Mouse (Mus musculus) liver, adult 10 weeks (tissue): ENCODE data around the gene Hoxd8. TPM values are rescaled to one million over a fixed set of nuclear protein-coding genes. Genes with fewer than 3 reads are reported as not detected.

ENCODE experiments used
- polyA plus RNA-seq: library from polyadenylated mRNA; stranded (reverse); fragments of 350-450 nt; fragmentation: Illumina TruSeq; extraction: RNeasy Lipid Tissue Mini Kit (QIAGEN cat#74804); gene quantifications from one replicate; pipeline ENCODE4 v1.2.3, GENCODE M21; 2014; ENCODE audit warnings: low read depth, low replicate concordance

Gene Hoxd8
- polyA plus RNA-seq = not detected

DNA sequence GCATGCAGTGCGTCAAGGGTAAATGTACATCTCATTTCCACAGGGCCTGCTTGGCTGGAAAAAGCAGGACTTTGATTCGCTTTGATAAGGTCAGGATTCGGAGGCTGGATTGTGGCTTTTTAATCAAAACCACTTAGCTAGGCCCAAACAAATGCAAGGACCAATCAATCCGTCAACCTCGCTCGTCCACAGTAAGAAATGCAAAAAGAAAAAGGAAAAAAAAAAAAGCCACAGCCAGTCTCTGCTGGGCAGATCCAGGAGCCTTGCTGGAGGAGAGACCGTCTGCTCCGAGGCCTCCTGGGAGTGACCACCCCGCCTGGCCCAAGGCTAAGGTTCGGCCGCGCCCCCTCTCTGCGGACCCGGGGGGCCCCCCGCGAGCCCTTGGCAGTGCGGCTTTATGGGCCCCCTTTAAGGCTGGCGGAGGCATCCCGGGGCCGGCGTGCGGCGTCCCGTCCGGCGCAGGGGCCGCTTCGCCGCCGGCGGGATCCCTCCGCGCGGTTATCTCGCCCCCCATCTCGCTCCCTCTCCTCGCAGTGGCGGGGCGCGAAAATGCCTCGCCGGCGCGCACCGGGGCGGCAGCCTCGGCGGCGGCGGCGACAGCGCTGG lies at the start of gene Hoxd8:
TSS of gene Hoxd8 (plus strand) at position 223 of the 606 bp plus-strand sequence.

DNA sequence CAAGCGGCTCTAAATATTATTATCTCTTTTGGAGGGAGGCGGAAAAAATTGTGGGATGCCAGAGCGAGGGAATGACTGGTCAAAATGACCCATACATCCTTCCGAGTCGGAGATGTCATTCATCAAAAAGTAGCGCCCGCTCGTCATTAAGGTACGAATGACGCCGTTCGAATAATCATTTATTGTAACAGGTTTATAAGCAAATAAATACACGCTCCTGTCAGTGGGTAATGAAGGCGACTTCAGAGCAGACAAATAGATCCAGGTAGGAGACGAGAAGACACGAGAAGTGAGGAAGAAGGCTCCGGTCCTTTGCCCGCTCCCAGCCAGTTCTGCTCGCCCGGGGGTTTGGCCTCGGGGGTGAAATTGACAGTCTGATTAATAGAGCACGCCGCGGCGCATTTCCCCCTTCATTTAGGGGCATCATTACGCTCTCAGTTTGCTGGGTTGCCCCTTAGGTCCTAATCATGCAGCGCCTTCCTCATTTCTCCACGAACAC lies 44.9 kb upstream of the Hoxd8 start, which contains the start of gene Evx2:
TSS of gene Evx2 (minus strand) at position 51 of the 499 bp plus-strand sequence.

DNA sequence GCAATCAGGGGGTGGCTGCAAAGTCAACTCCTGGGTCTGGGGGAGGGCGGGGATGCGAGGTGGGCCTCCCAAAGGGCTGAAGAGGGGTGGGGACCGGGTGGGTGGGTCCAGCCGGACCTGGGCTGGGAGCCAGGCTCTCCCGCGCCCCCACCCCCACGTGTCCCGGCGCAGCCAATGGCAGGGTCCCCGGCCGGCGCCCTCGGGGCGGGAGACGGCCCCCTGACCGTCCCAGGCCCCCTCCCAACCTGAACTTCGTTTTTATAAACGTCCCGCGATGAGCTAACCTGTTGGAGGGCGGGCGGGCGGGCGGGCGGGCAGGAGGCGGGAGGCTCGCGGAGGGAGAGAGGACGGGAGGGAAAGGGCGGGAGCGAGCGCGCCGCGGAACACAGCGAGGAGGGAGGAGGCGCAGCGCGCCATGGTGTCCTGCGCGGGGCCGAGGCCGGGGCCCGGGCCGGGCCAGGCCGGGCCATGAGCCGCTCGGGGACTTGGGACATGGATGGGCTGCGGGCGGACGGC lies 36.5 kb upstream of the Hoxd8 start, which contains the start of gene Hoxd13:
TSS of gene Hoxd13 (plus strand) at position 469 of the 516 bp plus-strand sequence.

DNA sequence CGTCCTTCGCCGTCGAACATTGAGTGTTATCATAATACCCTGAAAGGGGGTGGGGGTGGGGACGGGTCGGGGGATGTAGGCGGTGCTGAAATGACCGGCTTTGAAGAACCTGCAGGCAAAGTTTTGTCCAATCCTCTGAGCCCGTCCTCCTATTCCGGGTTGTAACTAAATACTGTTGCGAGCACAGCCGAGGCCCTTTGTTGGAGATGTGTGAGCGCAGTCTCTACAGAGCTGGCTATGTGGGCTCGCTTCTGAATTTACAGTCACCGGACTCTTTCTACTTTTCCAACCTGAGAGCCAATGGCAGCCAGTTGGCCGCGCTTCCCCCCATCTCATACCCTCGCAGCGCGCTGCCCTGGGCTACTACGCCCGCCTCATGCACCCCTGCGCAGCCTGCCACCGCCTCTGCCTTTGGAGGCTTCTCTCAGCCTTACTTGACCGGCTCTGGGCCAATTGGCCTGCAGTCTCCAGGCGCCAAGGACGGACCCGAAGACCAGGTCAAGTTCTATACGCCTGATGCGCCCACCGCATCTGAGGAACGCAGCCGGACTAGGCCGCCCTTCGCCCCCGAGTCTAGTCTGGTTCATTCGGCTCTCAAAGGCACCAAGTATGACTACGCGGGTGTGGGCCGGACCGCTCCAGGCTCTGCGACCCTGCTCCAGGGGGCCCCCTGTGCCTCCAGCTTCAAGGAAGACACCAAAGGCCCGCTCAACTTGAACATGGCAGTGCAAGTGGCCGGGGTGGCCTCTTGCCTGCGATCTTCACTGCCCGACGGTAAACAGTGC lies 29.3 kb upstream of the Hoxd8 start, which contains the start of gene Hoxd12:
TSS of gene Hoxd12 (plus strand) at position 133 of the 785 bp plus-strand sequence.

DNA sequence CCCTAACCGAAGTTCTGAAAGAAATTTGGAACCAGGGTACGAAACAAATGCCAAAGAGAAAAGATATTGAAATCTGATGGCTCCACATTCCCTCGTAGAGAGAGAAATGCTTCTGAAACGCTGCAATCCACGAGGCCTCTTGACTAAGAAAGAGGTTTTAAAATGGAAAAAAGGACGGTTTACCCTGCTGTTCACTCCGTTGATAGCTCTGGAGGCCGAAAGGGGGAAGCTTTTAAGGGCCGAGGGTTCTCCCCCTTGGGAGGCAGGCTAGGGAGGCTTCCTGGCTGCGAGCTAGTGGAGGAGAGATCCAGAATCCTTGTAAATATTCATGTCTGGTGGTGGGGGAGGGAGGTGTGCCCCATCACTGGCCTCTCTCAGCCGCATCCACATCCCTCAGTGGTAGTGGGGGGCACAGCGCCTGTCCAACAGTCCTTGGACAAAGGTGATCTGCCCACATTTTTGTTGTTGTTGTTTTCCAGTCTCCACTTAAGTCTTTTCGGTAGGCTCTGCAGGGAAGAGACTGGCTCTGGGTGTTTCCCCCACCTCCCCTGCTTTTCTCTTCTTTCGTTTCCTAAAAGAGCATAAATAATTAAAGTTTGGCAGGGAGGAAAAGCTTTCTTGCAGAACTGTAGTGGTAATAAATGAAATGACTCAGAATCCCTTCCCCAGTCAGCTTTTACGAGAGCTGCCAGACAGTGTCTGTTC lies 25.4 kb upstream of the Hoxd8 start, which contains the start of gene Hoxd11:
TSS of gene Hoxd11 (plus strand) at position 667 of the 705 bp plus-strand sequence.

DNA sequence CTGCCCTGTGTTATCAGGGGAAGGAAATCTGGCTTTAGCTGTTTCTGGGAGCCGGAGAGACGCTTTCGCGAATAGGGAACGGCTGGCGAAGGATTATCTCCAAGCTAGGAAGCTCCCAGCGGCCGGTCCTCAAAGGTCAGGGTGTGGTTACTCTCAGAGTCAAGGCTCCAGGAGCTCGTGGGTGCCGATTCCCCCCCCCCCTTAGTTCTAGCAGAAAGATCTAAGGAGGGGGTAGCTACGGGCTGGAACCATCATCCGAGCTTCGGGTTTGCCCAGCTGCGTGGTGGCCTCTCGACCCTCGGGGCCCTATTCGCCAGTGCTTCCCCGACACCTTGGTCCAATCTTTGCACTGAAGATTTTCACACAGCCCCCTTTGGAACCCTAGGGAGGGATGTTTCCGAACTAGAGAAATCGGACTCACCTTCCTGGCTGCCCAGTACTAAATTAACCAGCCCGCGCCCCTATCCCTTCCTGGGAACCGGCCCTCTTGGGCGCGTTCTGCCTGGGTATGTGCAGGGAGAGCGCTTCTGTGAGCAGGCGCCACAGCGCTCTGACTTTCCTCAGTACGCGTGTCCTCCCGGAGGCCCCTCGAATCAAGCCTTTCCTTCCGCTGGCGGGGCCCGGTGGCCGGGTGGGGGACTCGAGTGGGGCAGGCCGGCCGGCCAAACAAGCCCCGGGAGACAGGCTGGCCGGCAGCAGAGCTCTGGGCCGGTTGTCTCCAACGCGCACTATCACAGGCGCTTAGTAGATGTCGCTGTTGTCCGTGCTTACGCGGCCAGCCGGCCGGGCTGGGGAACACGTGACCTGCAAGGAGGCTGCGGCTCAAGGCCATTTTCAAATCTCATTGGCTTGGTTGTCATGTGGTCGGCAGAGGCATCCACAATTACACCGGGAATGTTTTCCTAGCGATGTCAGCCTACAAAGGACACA lies 13.1 kb upstream of the Hoxd8 start, which contains the start of gene Hoxd10:
TSS of gene Hoxd10 (plus strand) at position 903 of the 930 bp plus-strand sequence.

DNA sequence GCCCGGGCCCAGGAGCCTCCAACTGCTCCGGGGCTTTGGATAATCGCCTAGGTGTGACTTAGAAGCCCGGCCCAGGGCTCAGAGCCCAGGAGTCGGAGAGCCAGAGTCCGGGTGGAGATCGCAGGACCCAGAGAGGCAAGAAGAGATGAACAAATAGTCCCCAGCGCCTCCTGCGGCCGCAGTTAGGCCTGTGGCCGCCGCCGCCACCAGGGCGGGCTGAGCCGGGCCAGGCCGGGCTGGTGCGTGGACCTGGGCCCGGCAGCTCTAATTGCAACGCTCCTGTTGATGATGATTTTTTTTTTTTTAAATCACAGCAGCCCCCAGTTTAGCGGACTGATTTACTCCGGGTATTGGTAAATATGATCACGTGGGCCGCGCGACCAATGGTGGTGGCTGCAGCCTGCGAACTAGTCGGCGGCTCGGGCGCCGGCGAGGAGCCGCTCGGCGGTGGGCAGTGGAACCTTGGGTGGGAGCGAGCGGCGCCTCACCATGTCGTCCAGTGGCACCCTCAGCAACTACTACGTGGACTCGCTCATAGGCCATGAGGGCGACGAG lies 6.8 kb upstream of the Hoxd8 start, which contains the start of gene Hoxd9:
TSS of gene Hoxd9 (plus strand) at position 161 of the 555 bp plus-strand sequence.

DNA sequence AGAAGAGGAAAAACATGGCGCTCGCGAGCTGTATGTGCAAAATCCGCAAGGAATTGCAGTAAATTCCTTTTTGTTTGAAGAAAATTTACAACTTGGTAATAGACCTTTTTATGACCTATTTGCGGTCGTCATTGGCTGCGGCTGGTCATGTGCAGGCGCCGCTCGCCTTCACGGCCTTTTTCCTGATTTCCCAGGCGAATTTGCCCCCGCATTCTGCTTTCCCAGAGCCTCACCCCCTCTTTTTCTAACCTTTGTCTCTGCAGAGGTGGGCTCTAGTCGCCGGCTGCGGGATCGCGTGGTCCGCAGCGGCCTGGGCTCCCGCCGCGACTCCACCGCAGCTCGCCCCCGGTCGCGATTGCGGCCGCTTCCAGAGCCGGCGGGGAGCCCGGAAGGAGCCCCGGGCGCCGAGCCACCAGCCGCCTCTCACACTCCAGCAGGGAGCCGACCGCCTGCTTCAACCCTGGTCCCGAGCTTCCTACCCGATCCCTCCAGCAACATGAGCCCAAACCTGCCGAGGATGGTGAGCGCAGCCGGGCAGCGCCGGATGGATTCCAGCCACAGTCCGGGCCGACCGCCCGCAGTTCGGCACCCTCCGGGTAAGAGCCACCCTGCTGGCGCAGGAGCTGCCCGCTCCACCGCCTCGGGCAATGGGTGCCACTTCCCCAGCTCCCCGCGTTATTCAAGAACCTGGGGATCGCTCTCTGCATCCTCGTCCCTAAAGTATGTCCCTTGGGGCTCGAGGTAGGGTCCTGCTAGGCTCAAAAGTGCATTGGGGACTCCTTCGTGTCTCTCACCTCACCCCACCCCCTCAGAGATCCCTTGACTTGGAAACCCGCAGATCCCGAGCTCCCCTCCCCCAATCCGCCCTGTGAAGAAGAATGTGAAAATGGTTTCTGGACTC lies 7.6 kb downstream of the Hoxd8 start, which contains the start of the genes Hoxd3 and Hoxd4:
TSS of gene Hoxd3 (plus strand) at position 207 of the 901 bp plus-strand sequence.
TSS of gene Hoxd4 (plus strand) at position 209 of the 901 bp plus-strand sequence.

DNA sequence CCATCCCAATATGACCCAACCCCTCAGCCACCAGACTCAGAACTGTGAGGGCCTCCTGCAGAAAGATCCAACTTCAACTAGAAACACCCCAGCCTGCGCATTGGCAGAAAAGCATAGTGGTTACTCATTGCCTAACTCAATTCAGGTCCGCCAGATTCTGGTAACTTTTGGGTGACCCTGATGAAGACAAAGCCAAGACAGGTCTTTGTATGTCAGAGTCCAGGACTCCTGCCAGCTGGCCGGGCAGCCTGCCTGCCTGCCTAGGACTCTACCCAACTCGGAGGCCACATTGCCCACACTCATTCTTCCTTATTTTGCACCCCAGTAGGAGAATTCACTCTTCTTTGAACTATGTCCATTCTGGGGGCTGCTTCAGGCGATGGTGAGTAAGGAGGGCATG lies 22.1 kb downstream of the Hoxd8 start, which contains the start of gene Gm28230:
TSS of gene Gm28230 (plus strand) at position 178 of the 400 bp plus-strand sequence.

Other genes starting within 250 kb of the Hoxd8 start
- 9.0 TPM for gene Lnpk, start 125.2 kb upstream of the Hoxd8 start, polyA plus RNA-seq
- not detected for gene Evx2, start 45.1 kb upstream of the Hoxd8 start, polyA plus RNA-seq
- gene Hoxd13, start 36.3 kb upstream of the Hoxd8 start, polyA plus RNA-seq = not detected
- not detected for gene Hoxd12, start 29.6 kb upstream of the Hoxd8 start, polyA plus RNA-seq
- not detected for gene Hoxd11, start 25.1 kb upstream of the Hoxd8 start, polyA plus RNA-seq
- not detected for gene Hoxd10, start 12.7 kb upstream of the Hoxd8 start, polyA plus RNA-seq
- not detected for gene Hoxd9, start 6.9 kb upstream of the Hoxd8 start, polyA plus RNA-seq
- not detected for gene Hoxd3, start 7.3 kb downstream of the Hoxd8 start, polyA plus RNA-seq
- not detected for gene Hoxd4, start 7.3 kb downstream of the Hoxd8 start, polyA plus RNA-seq
- not detected for gene Gm28230, start 22.1 kb downstream of the Hoxd8 start, polyA plus RNA-seq
- not detected for gene Hoxd1, start 58.4 kb downstream of the Hoxd8 start, polyA plus RNA-seq
- gene Mtx2, start 121.2 kb downstream of the Hoxd8 start, polyA plus RNA-seq = 157 TPM